Mouse (Mus musculus): ENCODE measurements around the gene Manba. TPM values are rescaled to one million over a fixed set of nuclear protein-coding genes. Genes with fewer than 3 reads are reported as not detected.

Manba gene
- polyA plus RNA-seq, 1 experiment from 2014 or later: 31.5 TPM

Other genes starting within 250 kb of the Manba start
- gene Bdh2, start 204.4 kb upstream of the Manba start, polyA plus RNA-seq (2015; fragmentation: Nextera tagmentation; extraction: Ambion mirVana): 2.7 and 3.2 TPM in 2 replicates
- 0.60 and 1.0 TPM in 2 replicates for gene Slc9b2, start 177.9 kb upstream of the Manba start, polyA plus RNA-seq (2015; fragmentation: Nextera tagmentation; extraction: Ambion mirVana)
- 0.14 TPM in 1 of 2 replicates, not detected in the other for gene Slc9b1, start 137.6 kb upstream of the Manba start, polyA plus RNA-seq (2015; fragmentation: Nextera tagmentation; extraction: Ambion mirVana)
- gene Cisd2, start 61.7 kb upstream of the Manba start, polyA plus RNA-seq (2015; fragmentation: Nextera tagmentation; extraction: Ambion mirVana): 45.3 and 52.7 TPM in 2 replicates
- 398 and 436 TPM in 2 replicates for gene Ube2d3, start 47.5 kb upstream of the Manba start, polyA plus RNA-seq (2015; fragmentation: Nextera tagmentation; extraction: Ambion mirVana)
- gene Nfkb1, start 205.9 kb downstream of the Manba start, polyA plus RNA-seq (2015; fragmentation: Nextera tagmentation; extraction: Ambion mirVana): 13.7 and 13.8 TPM in 2 replicates